Mouse (Mus musculus) leukemia stem cell, adult 10-12 weeks (primary cell): Measurements from ENCODE around the gene Atp11a. TPM values are rescaled to one million over a fixed set of nuclear protein-coding genes. Genes with fewer than 3 reads are reported as not detected.

Experiments used
- polyA plus RNA-seq: library from polyadenylated mRNA; stranded (reverse); fragments of >175 nt; gene quantifications from 2 replicates; pipeline ENCODE4 v1.2.3, GENCODE M21; 2012; ENCODE audit warnings: low replicate concordance

Atp11a gene
- polyA plus RNA-seq = 0.72 and 3.2 TPM in 2 replicates

DNA sequence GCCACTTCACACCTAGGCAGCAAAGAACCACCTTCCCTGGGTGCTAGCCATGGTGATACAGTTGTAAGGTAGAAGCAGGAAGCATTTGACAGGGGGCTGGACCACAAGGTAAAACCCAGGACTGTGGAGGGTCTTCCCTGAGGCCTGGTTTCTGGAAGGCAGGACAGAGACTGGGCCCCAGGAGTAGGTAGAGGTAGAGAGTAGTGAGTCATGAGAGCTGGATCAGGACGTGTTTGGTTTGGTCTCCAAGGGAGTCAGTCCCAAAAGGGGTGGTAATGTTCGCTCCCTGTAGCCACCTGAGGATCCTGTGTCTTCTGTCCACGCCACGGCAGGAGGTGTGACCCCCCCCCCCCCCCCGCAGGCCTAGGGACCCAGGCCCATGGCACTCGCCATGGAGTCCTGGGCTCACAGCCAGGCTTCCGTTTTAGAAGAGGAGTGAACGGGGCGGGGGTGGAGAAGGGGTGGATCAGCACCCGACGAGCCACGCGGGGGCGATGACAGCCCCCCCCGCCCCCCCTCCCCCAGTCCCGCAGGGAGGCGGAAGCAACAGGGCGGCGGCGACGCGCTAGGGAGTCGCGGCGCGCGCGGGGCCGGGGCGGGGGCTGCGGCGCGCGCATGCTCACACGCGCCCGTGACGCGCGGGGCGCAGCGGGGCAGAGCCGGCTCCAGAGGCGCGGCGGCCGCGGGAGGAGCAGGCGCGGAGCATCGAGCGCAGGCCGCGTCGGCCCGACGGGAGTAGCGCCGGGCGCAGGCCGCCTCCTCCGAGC lies at the start of gene Atp11a:
TSS of gene Atp11a (plus strand) at position 624 of the 767 bp plus-strand sequence.

DNA sequence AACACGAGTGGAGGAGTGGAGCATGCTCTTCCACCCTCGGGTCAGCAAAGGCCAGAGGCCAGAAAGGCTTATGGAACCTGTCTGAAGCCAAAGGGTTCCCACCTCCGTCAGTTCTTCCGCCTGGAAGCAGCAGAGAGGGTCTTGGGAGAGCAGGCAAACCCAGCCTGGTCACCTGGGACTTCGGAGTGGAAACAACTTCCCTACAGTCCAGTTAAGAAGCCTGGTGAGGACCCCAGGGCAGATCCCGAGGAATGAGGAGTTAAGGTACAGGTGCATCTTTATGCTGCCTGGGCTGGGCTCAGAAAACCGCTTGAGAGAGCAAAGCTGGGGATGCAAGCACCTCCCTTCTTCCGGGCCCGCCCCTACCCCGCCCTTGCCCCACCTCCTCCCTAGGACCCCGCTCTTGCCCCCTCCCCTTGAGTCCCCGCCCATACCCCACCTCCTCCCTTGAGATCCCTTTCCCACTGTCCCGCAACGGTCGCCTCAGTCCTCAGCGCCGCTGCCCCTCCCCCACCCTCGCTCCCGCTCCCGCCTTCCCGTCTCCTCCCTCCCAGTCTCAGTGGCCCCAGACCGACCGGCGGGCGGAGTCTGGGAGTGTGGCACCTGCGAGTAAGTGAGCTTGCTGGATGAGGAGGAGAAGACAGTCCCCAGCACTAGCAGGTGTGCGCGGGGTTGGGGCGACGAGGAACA lies 116.7 kb downstream of the Atp11a start, which contains the start of gene Mcf2l:
TSS of gene Mcf2l (plus strand) at position 450 of the 690 bp plus-strand sequence.

Other genes with a start within 250 kb of the Atp11a start
- not detected in 2 replicates for gene Spaca7, start 184.0 kb upstream of the Atp11a start, polyA plus RNA-seq
- gene Tubgcp3, start 84.8 kb upstream of the Atp11a start, polyA plus RNA-seq = 22.8 and 50.0 TPM in 2 replicates
- 1.0 and 1.9 TPM in 2 replicates for gene Mcf2l, start 116.8 kb downstream of the Atp11a start, polyA plus RNA-seq